Mouse (Mus musculus) neural tube, embryonic 12.5 days (tissue): ENCODE data around the gene Mvp. TPM values are rescaled to one million over a fixed set of nuclear protein-coding genes. Genes with fewer than 3 reads are reported as not detected.
A peak's percentile ranks its signal among the peaks of the same experiment; 100 is the strongest.

Experiments used
- ATAC-seq: fragments of 200-750 bp; cut with Nextera tagmentation; 2 replicates; pipeline ENCODE4 v1.8.0; 2017; ENCODE audit warnings: low read depth, mild to moderate bottlenecking, moderate TSS enrichment, moderate library complexity; ENCODE audit not compliant: low FRiP score
- H3K27ac ChIP-seq: fragments of 300-500 bp; sonication (generic); 2 replicates; pipeline ENCODE4 v1.5.1; 2016
- H3K27me3 ChIP-seq: fragments of 300-500 bp; sonication (generic); replicated peaks from 2 replicates; pipeline ENCODE4 v1.6.1; 2016; ENCODE audit warnings: mild to moderate bottlenecking
- H3K36me3 ChIP-seq: fragments of 300-500 bp; sonication (generic); 2 replicates; pipeline ENCODE4 v1.6.1; 2016; ENCODE audit warnings: mild to moderate bottlenecking
- H3K4me1 ChIP-seq: fragments of 300-500 bp; sonication (generic); 2 replicates; pipeline ENCODE4 v1.6.1; 2016
- H3K4me2 ChIP-seq: fragments of 300-500 bp; sonication (generic); replicated peaks from 2 replicates; pipeline ENCODE4 v1.6.1; 2016; ENCODE audit warnings: mild to moderate bottlenecking
- H3K4me3 ChIP-seq: fragments of 300-500 bp; sonication (generic); 2 replicates; pipeline ENCODE4 v1.5.1; 2016
- H3K9ac ChIP-seq: fragments of 300-500 bp; sonication (generic); 2 replicates; pipeline ENCODE4 v1.6.1; 2016; ENCODE audit warnings: mild to moderate bottlenecking
- H3K9me3 ChIP-seq: fragments of 300-500 bp; sonication (generic); 2 replicates; pipeline ENCODE4 v1.6.1; 2016; ENCODE audit warnings: mild to moderate bottlenecking
- WGBS: fragments of 180-500 bp; shearing (Covaris S2); methylation state at CpG from one replicate; pipeline ENCODE4 v1.1.7; 2016; 5-methylcytosine and 5-hydroxymethylcytosine counted together
- polyA plus RNA-seq: library from polyadenylated mRNA; unstranded; fragments of >200 nt; fragmentation: Nextera tagmentation; extraction: Ambion mirVana; gene quantifications from 2 replicates; pipeline ENCODE4 v1.2.1, GENCODE M21; 2016

Mvp gene
- polyA plus RNA-seq, 1 experiment from 2014 or later, result 6.6 TPM

DNA sequence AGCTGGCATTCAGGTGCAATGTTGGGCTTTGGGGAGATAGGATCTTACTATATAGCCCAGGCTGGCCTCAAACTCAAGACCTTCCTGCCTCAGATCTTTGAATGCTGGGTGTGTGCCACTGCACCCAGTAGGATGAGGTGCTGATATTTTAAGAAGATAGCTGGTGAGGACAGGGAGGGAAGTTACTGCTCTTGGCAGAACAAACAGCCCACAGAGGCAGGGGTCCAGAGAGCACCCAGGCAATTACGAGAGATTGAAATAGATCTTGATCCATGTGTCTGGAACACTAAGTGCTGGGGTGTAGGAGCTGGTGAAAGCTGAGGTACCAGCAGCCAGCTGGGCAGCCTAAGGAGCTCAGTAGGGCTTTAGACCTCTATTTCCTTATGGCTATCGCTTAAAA is 32.8 kb downstream of the Mvp start:
- Histone ChIP-seq H3K4me1 (peaks cover 8% of the 10 kb centered on the region), H3K36me3 (peaks cover 31% of the 10 kb centered on the region), H3K9me3 (no peaks in the 10 kb centered on the region), H3K4me3 (no peak overlapping the region), H3K27me3 (no peaks in the 10 kb centered on the region), H3K4me2 (no peak overlapping the region), H3K9ac (no peak overlapping the region), H3K27ac (no peak overlapping the region)
- WGBS, result 92% methylated on average over 2 of the region's 2 CpGs
- no peak for ATAC-seq

DNA sequence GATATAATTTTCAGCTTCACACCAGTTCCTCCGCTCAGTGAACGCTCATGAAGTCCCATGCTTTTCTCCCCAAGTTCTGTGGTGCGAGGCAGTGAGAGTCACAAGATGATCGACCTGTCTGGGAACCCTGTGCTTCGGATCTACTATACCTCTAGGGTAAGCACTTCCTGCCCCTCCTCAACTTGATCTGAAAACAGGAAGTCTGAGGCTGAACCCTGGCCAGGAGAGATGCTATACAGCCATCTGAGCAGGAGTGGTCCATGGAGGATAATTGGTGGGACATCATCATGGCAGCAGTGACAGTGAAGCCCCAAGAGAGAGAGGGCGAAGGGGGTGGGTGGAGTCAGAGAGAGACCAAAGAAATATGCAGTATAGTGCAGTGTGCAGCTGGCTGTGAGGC is 35.6 kb downstream of the Mvp start:
- 93% methylated on average over 6 of the region's 6 CpGs for WGBS
- Histone ChIP-seq H3K9ac (no peak overlapping the region), H3K4me2 (no peak overlapping the region), H3K4me3 (no peak overlapping the region), H3K9me3 (no peaks in the 10 kb centered on the region), H3K4me1 (peaks cover 8% of the 10 kb centered on the region), H3K27ac (no peak overlapping the region), H3K27me3 (no peaks in the 10 kb centered on the region), H3K36me3 (peaks cover 31% of the 10 kb centered on the region)
- ATAC-seq, result no peak

DNA sequence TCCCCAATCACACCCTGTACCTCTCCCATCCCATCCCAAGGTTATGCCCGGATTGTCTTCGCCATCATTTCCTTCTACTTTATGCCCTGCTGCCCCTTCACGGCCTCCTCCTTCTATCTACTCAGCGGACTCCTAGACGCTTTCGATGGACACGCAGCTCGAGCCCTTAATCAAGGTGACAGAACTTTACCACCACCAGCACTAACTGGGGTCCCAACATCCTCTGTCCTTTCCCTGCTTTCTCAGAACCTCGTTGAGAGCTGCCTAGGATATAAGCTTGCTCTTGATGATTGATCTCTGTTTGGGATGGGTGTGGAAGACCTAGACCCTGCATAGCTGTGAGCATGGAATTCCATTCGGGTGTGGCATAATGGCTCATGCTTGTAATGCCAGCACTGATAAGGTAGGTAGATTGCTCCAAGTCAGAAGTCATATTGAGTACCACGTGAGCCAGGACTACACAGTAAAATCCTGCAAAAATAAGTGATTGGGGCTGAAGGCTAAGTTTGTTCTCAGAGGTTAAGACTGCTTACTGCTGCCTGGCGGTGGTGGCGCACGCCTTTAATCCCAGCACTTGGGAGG is 37.5 kb downstream of the Mvp start:
- no peak overlapping the region for H3K27ac ChIP-seq
- H3K4me3 ChIP-seq, result peak overlapping the region; percentile 100
- H3K36me3 ChIP-seq, result peaks cover 31% of the 10 kb centered on the region
- ATAC-seq, result no peak
- no peaks in the 10 kb centered on the region for H3K27me3 ChIP-seq
- H3K9me3 ChIP-seq, result no peaks in the 10 kb centered on the region
- peak overlapping the region; percentile 98 for H3K9ac ChIP-seq
- H3K4me2 ChIP-seq, result peak overlapping the region; percentile 86
- WGBS, result 28% methylated on average over 14 of the region's 14 CpGs
- peaks cover 8% of the 10 kb centered on the region for H3K4me1 ChIP-seq

DNA sequence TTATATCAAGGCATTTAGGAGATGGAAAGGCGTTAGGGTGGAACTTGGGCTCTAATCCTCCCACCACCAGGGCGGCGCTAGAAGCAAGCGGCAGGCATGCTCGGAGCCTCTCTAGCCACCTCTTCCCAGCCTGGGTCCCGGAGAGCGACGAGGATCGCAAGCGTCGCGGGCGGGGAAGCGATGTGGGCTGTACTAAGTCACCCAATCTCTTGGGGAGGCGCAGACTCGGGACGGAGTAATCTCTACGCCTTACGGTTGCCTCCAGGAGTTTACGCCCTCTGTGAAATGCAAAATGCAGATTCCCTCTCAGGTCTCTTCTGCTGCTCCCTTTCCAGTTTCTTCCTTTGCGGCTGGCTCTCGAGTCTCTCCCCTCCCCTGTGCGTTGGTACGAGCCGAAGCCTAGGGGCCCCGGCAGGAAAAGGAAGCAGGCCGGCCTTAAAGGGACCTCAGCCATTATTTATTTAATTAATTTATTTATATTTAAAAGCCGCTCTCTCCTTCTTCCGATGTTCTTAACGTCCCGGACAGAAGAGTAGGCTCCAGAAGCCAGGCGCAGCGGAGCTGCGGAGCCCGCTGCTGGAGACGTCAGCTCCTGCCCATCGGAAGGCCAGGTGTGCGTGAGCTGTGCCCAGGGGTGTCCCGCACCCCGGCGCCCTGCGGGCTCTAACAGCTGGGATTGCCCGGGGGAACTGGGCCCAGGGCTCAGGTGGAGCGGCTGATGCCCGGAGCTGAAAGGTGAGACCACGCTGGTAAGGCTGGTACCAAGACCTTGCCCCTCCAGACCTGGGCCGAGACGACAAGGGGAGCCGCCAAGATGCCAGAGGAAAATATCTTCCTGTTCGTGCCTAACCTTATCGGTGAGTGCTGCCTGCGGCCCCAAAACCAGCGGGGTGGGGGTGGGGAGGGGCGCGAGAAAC is 38.2 kb downstream of the Mvp start, which contains the start of gene Cdiptos:
Gene Cdiptos, minus strand, starts transcription at position 149 of the 917 bp plus-strand sequence.
- Histone ChIP-seq H3K9me3 (no peaks in the 10 kb centered on the region), H3K4me1 (peaks cover 8% of the 10 kb centered on the region), H3K4me3 (peak within 1 kb of the TSS; percentile 100), H3K27ac (peak within 1 kb of the TSS; percentile 79), H3K4me2 (peak within 1 kb of the TSS; percentile 86), H3K27me3 (no peaks in the 10 kb centered on the region), H3K36me3 (peaks cover 27% of the 10 kb centered on the region), H3K9ac (peak within 1 kb of the TSS; percentile 98)
- peak; percentile 94 for ATAC-seq
- under 1% methylated on average over 55 of the region's 55 CpGs for WGBS

DNA sequence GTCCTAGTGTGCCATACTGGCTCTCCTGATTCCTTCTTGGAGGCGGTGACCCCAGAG is 38.7 kb downstream of the Mvp start, which contains the start of gene Cdipt:
Gene Cdipt, plus strand, starts transcription at position 22 of the 57 bp plus-strand sequence.
- H3K4me1 ChIP-seq, result peaks cover 8% of the 10 kb centered on the region
- H3K9me3 ChIP-seq, result no peaks in the 10 kb centered on the region
- H3K36me3 ChIP-seq, result peaks cover 30% of the 10 kb centered on the region
- ATAC-seq, result no peak
- H3K4me3 ChIP-seq, result peak within 1 kb of the TSS; percentile 100
- H3K4me2 ChIP-seq, result peak within 1 kb of the TSS; percentile 86
- H3K9ac ChIP-seq, result peak within 1 kb of the TSS; percentile 98
- H3K27me3 ChIP-seq, result no peaks in the 10 kb centered on the region
- WGBS, result 0% methylated on average over 1 of the region's 1 CpGs
- peak within 1 kb of the TSS; percentile 79 for H3K27ac ChIP-seq

DNA sequence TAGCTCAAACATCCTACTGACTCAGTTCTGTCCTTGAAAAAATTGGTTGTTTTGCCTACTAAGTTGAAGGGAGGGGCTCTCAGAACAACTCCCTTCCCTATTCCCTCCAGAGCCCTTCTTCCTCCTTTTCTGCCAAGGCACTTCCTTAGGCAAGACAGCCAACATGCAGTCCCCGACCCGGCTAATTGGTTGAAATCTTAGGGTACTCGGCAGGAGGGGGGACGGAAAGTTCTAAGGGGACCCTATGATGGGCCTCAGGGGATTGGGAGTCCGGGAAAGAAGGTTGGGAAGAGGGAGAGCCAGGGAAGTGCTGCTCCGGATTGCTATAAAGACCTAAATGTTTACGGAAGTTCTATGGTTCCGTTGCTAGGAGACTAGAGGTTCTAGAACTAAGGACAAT is 38.9 kb downstream of the Mvp start:
- H3K9ac ChIP-seq, result no peak overlapping the region
- H3K36me3 ChIP-seq, result peaks cover 31% of the 10 kb centered on the region
- 10% methylated on average over 8 of the region's 8 CpGs for whole genome bisulfite sequencing
- peak overlapping the region; percentile 86 for H3K4me2 ChIP-seq
- no peaks in the 10 kb centered on the region for H3K27me3 ChIP-seq
- H3K9me3 ChIP-seq, result no peaks in the 10 kb centered on the region
- no peak overlapping the region for H3K27ac ChIP-seq
- no peak overlapping the region; the same call in 1 of the 2 replicates for H3K4me3 ChIP-seq
- peak; percentile 10; the same call in 1 of the 2 replicates for ATAC-seq
- H3K4me1 ChIP-seq, result peaks cover 8% of the 10 kb centered on the region

DNA sequence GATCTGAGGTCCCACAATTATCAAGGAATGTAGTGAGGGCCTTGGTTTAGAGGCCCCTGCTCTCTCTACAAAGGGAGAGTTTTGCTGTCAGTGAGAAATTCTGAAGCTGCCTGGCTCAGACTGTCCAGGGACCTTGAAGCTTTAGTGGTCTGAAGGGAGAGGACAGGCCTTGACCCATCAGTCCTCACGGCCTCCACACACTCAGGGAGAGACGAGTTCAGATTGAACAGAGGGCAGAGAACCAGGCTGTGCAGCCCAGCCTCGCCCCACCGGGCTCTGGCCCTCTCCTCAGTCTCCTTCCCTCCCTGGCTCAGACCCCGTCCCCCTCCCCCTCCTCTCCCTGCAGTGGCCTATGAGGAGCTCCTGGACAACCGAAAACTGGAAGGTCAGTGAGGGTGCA is 47.1 kb downstream of the Mvp start:
- H3K4me2 ChIP-seq, result no peak overlapping the region
- no peak overlapping the region for H3K4me3 ChIP-seq
- WGBS, result 72% methylated on average over 6 of the region's 6 CpGs
- ATAC-seq, result no peak
- no peak overlapping the region for H3K27ac ChIP-seq
- no peaks in the 10 kb centered on the region for H3K9me3 ChIP-seq
- peaks cover 31% of the 10 kb centered on the region for H3K36me3 ChIP-seq
- no peak overlapping the region for H3K9ac ChIP-seq
- no peaks in the 10 kb centered on the region for H3K4me1 ChIP-seq
- peaks cover 11% of the 10 kb centered on the region for H3K27me3 ChIP-seq

DNA sequence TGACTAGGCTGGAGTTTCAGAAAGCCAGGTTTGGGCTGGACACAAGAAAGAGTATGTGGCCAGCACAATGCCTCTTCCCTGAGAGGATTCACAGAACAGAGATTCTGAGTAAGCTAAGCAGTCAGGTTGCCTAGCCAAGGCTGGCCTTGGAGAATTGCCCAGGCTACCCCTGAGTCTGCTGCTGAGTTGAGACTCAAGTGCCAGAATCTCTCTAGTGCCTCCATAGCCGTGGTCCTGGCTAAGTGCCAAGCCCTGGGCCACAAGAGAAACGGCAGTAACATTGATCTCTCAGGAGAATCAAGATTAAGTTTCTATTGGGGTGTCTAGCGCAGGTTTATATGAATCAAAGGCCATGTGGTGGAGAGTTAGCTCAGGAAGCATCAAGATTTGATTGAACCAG is 48.9 kb downstream of the Mvp start:
- Histone ChIP-seq H3K27ac (no peak overlapping the region), H3K4me1 (no peaks in the 10 kb centered on the region), H3K36me3 (peaks cover 24% of the 10 kb centered on the region), H3K9me3 (no peaks in the 10 kb centered on the region), H3K4me3 (no peak overlapping the region), H3K27me3 (peaks cover 19% of the 10 kb centered on the region), H3K9ac (no peak overlapping the region), H3K4me2 (no peak overlapping the region)
- no peak for ATAC-seq
- WGBS, result 73% methylated on average over 3 of the region's 3 CpGs

DNA sequence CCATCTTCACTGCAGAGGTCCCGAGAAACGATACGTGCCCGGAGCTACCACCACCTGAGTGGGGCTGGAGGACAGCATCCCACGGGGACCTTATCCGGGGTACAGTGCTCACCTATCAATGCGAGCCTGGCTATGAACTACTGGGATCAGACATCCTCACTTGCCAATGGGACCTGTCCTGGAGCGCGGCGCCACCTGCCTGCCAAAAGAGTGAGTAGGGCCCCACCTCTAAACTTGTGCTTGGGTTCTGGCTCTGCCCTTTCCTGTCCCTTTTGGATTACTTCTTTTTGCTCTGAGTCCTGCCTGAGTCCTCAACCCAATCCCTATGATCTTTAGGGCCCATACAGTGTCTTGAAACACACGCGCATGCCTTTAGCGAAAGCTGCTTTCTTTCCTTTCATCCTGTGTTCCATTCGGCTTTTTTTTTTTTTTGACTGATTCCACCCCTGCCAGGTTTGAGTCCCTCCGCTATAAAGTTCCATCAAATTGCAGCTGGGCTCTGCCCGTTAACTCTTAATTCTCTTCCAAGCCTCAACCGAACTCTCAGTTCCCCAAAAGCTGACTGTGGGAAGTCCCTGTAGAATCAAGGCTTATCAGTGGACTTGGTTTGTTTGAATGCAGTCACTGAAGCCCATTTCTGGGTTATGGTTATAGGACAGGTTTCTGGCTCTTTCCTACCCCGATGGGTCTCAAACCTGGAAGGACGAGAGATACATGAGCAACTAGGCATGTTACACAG is 50.7 kb downstream of the Mvp start:
- Histone ChIP-seq H3K4me1 (no peaks in the 10 kb centered on the region), H3K9me3 (no peaks in the 10 kb centered on the region), H3K9ac (no peak overlapping the region), H3K27ac (no peak overlapping the region), H3K4me2 (0 out of 2 replicates have a peak overlapping the region, but pooled peaks have one; percentile 14), H3K4me3 (no peak overlapping the region), H3K36me3 (peaks cover 15% of the 10 kb centered on the region; the same call in 1 of the 2 replicates), H3K27me3 (peaks cover 19% of the 10 kb centered on the region)
- WGBS, result 24% methylated on average over 19 of the region's 19 CpGs
- no peak for ATAC-seq

DNA sequence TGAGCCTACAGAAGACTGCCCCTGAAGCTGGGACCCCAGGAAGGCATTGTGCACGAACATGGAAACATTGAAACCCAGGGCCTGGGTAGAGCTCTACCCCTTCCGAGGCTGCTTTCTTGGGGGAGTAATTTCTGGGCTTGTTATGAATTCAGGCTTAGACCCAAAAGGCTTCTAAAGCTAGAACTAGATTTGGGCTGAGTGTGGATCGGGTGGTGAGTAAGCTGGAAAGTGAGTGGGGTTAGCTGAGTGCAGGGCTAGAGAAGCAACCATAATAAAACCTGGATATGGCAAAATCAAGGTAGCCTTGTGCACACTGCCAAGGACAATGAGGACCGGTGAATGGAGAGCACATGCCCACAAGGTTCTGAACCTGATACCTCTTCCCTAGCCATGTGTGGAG is 52.5 kb downstream of the Mvp start:
- Histone ChIP-seq H3K27ac (no peak overlapping the region), H3K4me3 (no peak overlapping the region), H3K9ac (no peak overlapping the region), H3K27me3 (peaks cover 19% of the 10 kb centered on the region), H3K36me3 (peaks cover 16% of the 10 kb centered on the region; the same call in 1 of the 2 replicates), H3K4me1 (no peaks in the 10 kb centered on the region), H3K4me2 (no peak overlapping the region), H3K9me3 (no peaks in the 10 kb centered on the region)
- no peak for ATAC-seq
- WGBS, result 87% methylated on average over 4 of the region's 4 CpGs

DNA sequence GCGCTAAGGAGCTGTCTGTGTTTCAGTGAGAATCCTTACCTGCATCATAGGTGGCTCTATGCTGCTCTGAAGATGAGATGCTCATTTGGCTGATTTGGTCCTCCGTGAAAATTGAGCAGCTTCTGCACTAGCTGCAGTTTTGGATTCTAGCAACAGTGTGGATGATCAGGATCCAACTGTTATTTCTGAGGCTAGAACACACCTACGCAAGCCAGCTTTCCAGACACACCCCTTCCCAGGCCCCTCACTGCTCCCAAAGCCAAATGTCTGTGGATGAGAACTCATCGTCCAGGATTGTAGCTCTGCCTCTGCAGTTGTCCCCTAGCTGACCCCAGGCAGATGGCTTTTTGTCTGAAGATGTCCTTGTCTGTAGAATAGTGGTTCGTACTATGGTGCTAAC is 53.3 kb downstream of the Mvp start:
- Histone ChIP-seq H3K4me2 (no peak overlapping the region), H3K27me3 (peaks cover 19% of the 10 kb centered on the region), H3K36me3 (peaks cover 9% of the 10 kb centered on the region; the same call in 1 of the 2 replicates), H3K9ac (no peak overlapping the region), H3K4me3 (no peak overlapping the region), H3K4me1 (no peaks in the 10 kb centered on the region), H3K27ac (no peak overlapping the region), H3K9me3 (no peaks in the 10 kb centered on the region)
- WGBS, result 81% methylated on average over 5 of the region's 5 CpGs
- no peak for ATAC-seq

DNA sequence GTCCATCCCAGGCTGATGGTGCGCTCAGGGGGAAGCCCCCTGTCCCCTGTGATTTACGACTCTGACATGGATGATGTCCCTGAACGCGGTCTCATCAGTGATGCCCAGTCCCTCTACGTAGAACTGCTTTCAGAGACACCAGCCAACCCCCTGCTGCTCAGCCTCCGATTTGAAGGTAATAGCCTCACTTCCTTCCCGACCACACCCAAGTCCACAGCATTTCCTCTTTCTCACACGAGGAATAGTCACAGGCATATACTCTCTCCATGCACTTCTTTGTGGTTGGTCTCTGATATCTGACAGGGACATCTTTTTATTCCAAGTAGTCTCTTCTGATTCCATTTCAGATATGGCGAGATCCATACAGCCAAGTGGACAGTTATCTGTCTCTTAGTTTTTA is 54.6 kb downstream of the Mvp start:
- Histone ChIP-seq H3K4me2 (no peak overlapping the region), H3K27me3 (peaks cover 19% of the 10 kb centered on the region), H3K27ac (no peak overlapping the region), H3K4me1 (no peaks in the 10 kb centered on the region), H3K9me3 (no peaks in the 10 kb centered on the region), H3K36me3 (peaks cover 7% of the 10 kb centered on the region; the same call in 1 of the 2 replicates), H3K9ac (no peak overlapping the region), H3K4me3 (no peak overlapping the region)
- 57% methylated on average over 9 of the region's 9 CpGs for WGBS
- ATAC-seq, result no peak
